Mouse (Mus musculus): ENCODE measurements around the gene Fancc. TPM values are rescaled to one million over a fixed set of nuclear protein-coding genes. Genes with fewer than 3 reads are reported as not detected.
A peak's percentile ranks its signal among the peaks of the same experiment; 100 is the strongest.

The Fancc gene
- polyA plus RNA-seq, 1 experiment from 2014 or later = 24.0 TPM

DNA sequence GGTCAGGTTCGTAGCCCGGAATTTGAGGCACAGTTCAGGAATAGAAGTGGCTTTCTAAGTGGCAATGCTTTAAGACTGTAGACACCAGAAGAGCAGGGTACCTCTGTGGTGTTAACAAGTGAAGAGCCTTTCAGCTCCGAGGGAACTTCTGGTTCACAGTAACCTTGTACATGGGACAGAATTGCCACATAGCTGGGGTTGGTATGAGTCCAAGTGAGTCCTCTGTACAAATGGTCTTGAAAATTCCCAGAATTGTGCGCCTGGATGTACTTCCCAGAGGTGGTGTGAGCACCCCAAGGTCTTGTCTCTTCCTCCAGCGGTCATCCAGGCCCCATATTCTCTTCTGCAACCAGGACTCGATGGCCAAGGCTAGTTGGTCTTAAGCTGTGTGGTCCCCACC is 206.1 kb downstream of the Fancc start:
- WGBS = 96% methylated on average over 6 of the region's 6 CpGs
- Histone ChIP-seq H3K9me3 (no peaks in the 10 kb centered on the region), H3K4me1 (peaks cover 39% of the 10 kb centered on the region), H3K36me3 (peaks cover 17% of the 10 kb centered on the region), H3K27me3 (replicated peaks) (no peaks in the 10 kb centered on the region), H3K9ac (no peak overlapping the region), H3K4me3 (no peak overlapping the region), H3K4me2 (replicated peaks) (no peak overlapping the region), H3K27ac (no peak overlapping the region)
- ATAC-seq (ENCODE audit: low FRiP score, low read depth) = no peak

GRCm38 (mm10) chr13:63290126-63290525 is 207.0 kb downstream of the Fancc start:
- H3K27ac ChIP-seq = no peak overlapping the region
- H3K4me3 ChIP-seq = no peak overlapping the region
- no peaks in the 10 kb centered on the region for H3K9me3 ChIP-seq
- ATAC-seq (ENCODE audit: low FRiP score, low read depth) = no peak
- H3K4me1 ChIP-seq = peaks cover 34% of the 10 kb centered on the region
- H3K27me3 ChIP-seq (replicated peaks) = no peaks in the 10 kb centered on the region
- H3K36me3 ChIP-seq = peaks cover 22% of the 10 kb centered on the region
- no peak overlapping the region for H3K4me2 ChIP-seq (replicated peaks)
- no peak overlapping the region for H3K9ac ChIP-seq
- 81% methylated on average over 4 of the region's 4 CpGs for WGBS

DNA sequence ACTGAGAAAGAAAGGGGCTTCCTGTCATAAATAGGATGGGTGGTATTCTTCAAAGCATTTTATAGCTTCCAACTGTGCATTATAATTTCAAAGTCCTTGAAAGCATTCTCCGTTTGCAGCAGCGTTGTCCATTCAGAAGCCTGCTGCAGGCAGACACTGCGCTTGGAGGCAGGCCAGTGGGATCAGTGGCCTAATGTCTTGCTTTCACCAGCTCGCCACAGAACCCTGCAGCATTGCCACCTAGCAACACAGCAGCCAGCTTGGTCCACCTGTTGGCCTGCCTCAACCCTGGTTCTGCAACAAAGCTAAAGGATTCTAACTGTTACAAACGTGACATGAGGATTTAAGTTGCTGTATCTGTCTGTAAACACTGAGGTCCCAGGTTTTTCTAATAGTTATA is 207.4 kb downstream of the Fancc start:
- Histone ChIP-seq H3K4me1 (peaks cover 29% of the 10 kb centered on the region), H3K9ac (no peak overlapping the region), H3K4me3 (no peak overlapping the region), H3K27ac (no peak overlapping the region), H3K27me3 (replicated peaks) (no peaks in the 10 kb centered on the region), H3K36me3 (peaks cover 24% of the 10 kb centered on the region), H3K4me2 (replicated peaks) (no peak overlapping the region), H3K9me3 (no peaks in the 10 kb centered on the region)
- 37% methylated on average over 5 of the region's 5 CpGs for WGBS
- ATAC-seq (ENCODE audit: low FRiP score, low read depth) = no peak

DNA sequence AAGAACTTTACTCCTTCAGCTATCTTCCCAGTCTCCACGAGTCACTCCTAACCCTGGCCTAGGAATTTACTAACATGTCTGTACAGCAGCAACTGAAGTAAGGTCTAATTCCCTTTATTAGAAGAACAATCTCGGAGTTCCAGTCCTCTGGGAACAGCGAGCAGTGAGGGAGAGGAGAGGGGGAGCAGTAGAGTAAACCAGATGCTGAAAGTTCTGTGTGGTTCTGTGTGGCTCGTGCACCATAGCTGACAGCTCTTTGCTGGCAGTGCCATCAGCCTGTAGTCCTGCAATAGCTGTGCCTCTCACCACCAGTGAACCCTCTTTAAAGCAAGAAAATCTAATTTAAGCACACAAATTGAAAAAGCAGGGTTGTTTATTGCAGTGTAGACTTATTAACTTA is 207.9 kb downstream of the Fancc start:
- 38% methylated on average over 4 of the region's 4 CpGs for WGBS
- H3K9ac ChIP-seq = no peak overlapping the region
- H3K27me3 ChIP-seq (replicated peaks) = no peaks in the 10 kb centered on the region
- ATAC-seq (ENCODE audit: low FRiP score, low read depth) = no peak
- H3K4me1 ChIP-seq = peaks cover 24% of the 10 kb centered on the region
- H3K9me3 ChIP-seq = no peaks in the 10 kb centered on the region
- H3K36me3 ChIP-seq = peaks cover 24% of the 10 kb centered on the region
- H3K27ac ChIP-seq = no peak overlapping the region
- H3K4me3 ChIP-seq = no peak overlapping the region
- H3K4me2 ChIP-seq (replicated peaks) = no peak overlapping the region

DNA sequence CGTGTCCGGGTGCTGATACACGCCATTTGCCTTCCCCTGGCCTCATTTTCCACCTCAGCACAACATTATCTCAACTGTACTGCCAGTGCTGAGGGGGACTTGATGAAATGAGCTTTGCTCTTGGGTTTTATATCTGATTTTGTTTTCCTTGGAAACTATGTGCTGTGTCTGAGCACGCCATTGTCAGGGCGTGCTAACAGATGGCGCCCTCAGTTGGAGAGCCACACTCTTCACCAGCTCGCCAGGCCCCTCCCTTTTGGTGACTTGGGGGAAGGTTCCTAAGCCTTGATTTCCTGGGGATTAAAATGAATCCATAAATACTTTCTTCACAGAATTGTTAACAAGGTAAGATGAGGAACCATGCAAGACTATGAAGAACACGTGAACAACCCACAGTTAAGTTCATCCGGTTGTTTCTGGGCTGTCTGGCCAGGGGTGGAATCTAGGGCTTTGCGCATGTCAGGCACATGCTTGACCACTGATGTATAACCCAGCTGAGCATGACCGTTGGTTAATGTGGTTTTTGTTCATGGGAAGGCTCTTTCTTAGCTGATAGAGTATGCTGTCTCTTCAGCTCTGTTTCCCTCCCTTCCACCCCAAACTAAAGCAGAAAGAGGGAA is 210.5 kb downstream of the Fancc start:
- Histone ChIP-seq H3K4me1 (peaks cover 14% of the 10 kb centered on the region; the same call in 1 of the 2 replicates), H3K36me3 (peaks cover 37% of the 10 kb centered on the region), H3K4me2 (replicated peaks) (no peak overlapping the region), H3K4me3 (no peak overlapping the region), H3K9me3 (no peaks in the 10 kb centered on the region), H3K27ac (no peak overlapping the region), H3K27me3 (replicated peaks) (no peaks in the 10 kb centered on the region; the same call in 1 of the 2 replicates), H3K9ac (no peak overlapping the region)
- ATAC-seq (ENCODE audit: low FRiP score, low read depth) = no peak
- 81% methylated on average over 11 of the region's 11 CpGs for WGBS

DNA sequence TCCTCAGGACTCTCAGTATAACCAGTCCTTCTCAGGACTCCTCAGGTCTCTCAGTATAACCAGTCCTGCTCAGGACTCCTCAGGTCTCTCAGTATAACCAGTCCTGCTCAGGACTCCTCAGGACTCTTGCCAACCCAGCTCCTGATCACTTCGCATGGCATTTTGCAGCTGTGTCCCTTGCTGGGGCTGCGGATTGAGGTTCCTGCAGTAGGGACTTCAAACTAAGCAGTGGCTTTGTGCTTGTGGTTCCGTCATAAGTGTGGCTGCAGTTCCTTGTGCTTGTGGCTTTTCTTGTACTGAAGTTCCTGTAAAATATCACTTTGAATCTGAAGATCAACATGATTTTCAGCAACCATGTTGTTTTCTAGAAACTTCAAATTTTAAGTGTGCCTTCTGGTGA is 212.3 kb downstream of the Fancc start:
- Histone ChIP-seq H3K27ac (no peak overlapping the region), H3K36me3 (peaks cover 37% of the 10 kb centered on the region), H3K4me1 (peaks cover 29% of the 10 kb centered on the region), H3K9me3 (no peaks in the 10 kb centered on the region), H3K4me2 (replicated peaks) (no peak overlapping the region), H3K4me3 (no peak overlapping the region), H3K27me3 (replicated peaks) (no peaks in the 10 kb centered on the region; the same call in 1 of the 2 replicates), H3K9ac (no peak overlapping the region)
- WGBS = 97% methylated on average over 3 of the region's 3 CpGs
- ATAC-seq (ENCODE audit: low FRiP score, low read depth) = no peak

- peaks cover 30% of the 10 kb centered on the region for H3K4me1 ChIP-seq
- H3K4me2 ChIP-seq (replicated peaks) = no peak overlapping the region
- H3K27me3 ChIP-seq (replicated peaks) = no peaks in the 10 kb centered on the region; the same call in 1 of the 2 replicates
- peaks cover 30% of the 10 kb centered on the region for H3K36me3 ChIP-seq
- no peak overlapping the region for H3K9ac ChIP-seq
- ATAC-seq (ENCODE audit: low FRiP score, low read depth) = no peak
- H3K27ac ChIP-seq = no peak overlapping the region
- H3K4me3 ChIP-seq = no peak overlapping the region
- no peaks in the 10 kb centered on the region for H3K9me3 ChIP-seq
These were observed 213.8 kb downstream of the Fancc start for GRCm38 (mm10) chr13:63283236-63283635.

DNA sequence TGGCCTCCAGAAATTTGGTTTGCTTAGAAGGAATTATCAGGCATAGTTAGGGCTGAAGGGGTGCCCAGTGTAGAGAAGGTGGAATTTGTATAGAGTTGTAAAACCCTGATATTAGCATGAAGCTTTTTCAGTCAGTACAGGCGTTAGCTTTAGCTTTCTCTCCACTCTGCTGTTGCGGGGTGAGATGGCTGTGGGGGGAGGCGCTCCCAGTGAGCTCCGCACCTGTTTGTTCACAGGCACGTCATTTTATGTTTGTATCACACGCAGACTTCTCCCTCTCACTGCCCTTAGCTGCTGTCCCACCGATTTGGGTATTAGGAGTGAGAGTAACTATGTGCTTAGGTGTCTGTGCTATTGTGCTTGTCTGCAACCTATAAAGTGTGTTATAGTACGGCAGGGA is 215.9 kb downstream of the Fancc start:
- no peak overlapping the region for H3K4me2 ChIP-seq (replicated peaks)
- H3K4me3 ChIP-seq = no peak overlapping the region
- peaks cover 35% of the 10 kb centered on the region for H3K4me1 ChIP-seq
- no peak overlapping the region for H3K9ac ChIP-seq
- ATAC-seq (ENCODE audit: low FRiP score, low read depth) = no peak
- no peak overlapping the region for H3K27ac ChIP-seq
- WGBS = 75% methylated on average over 8 of the region's 8 CpGs
- no peaks in the 10 kb centered on the region; the same call in 1 of the 2 replicates for H3K27me3 ChIP-seq (replicated peaks)
- H3K9me3 ChIP-seq = no peaks in the 10 kb centered on the region
- H3K36me3 ChIP-seq = peaks cover 21% of the 10 kb centered on the region

- H3K9ac ChIP-seq = no peak overlapping the region
- H3K27ac ChIP-seq = no peak overlapping the region
- H3K4me3 ChIP-seq = no peak overlapping the region
- H3K36me3 ChIP-seq = peaks cover 17% of the 10 kb centered on the region
- no peaks in the 10 kb centered on the region; the same call in 1 of the 2 replicates for H3K27me3 ChIP-seq (replicated peaks)
- WGBS = 36% methylated on average over 3 of the region's 3 CpGs
- peak overlapping the region; percentile 35 for H3K4me2 ChIP-seq (replicated peaks)
- H3K9me3 ChIP-seq = no peaks in the 10 kb centered on the region
- no peak for ATAC-seq (ENCODE audit: low FRiP score, low read depth)
- H3K4me1 ChIP-seq = peaks cover 35% of the 10 kb centered on the region
These were observed 216.7 kb downstream of the Fancc start for GRCm38 (mm10) chr13:63280344-63280743.

GRCm38 (mm10) chr13:63279807-63280206 is 217.3 kb downstream of the Fancc start:
- H3K9me3 ChIP-seq = no peaks in the 10 kb centered on the region
- ATAC-seq (ENCODE audit: low FRiP score, low read depth) = peak; percentile 23; the same call in 1 of the 2 replicates
- peaks cover 13% of the 10 kb centered on the region for H3K36me3 ChIP-seq
- H3K27me3 ChIP-seq (replicated peaks) = no peaks in the 10 kb centered on the region; the same call in 1 of the 2 replicates
- H3K9ac ChIP-seq = no peak overlapping the region
- no peak overlapping the region for H3K4me3 ChIP-seq
- peaks cover 38% of the 10 kb centered on the region for H3K4me1 ChIP-seq
- peak overlapping the region; percentile 50 for H3K4me2 ChIP-seq (replicated peaks)
- WGBS = 30% methylated on average over 8 of the region's 8 CpGs
- no peak overlapping the region for H3K27ac ChIP-seq

GRCm38 (mm10) chr13:63278796-63279475 is 218.1 kb downstream of the Fancc start:
- Histone ChIP-seq H3K4me1 (peaks cover 39% of the 10 kb centered on the region), H3K27me3 (replicated peaks) (no peaks in the 10 kb centered on the region; the same call in 1 of the 2 replicates), H3K9me3 (no peaks in the 10 kb centered on the region), H3K9ac (peak overlapping the region; percentile 40; the same call in 1 of the 2 replicates), H3K27ac (0 out of 2 replicates have a peak overlapping the region, but pooled peaks have one; percentile 32), H3K4me2 (replicated peaks) (peak overlapping the region; percentile 50), H3K36me3 (peaks cover 12% of the 10 kb centered on the region), H3K4me3 (peak overlapping the region; percentile 0; the same call in 1 of the 2 replicates)
- peak; percentile 77 for ATAC-seq (ENCODE audit: low FRiP score, low read depth)
- 3% methylated on average over 10 of the region's 10 CpGs for WGBS

- Histone ChIP-seq H3K4me2 (replicated peaks) (peak overlapping the region; percentile 50), H3K27me3 (replicated peaks) (no peaks in the 10 kb centered on the region; the same call in 1 of the 2 replicates), H3K27ac (no peak overlapping the region), H3K36me3 (peaks cover 4% of the 10 kb centered on the region), H3K4me3 (no peak overlapping the region), H3K9ac (0 out of 2 replicates have a peak overlapping the region, but pooled peaks have one; percentile 6), H3K9me3 (no peaks in the 10 kb centered on the region), H3K4me1 (peaks cover 40% of the 10 kb centered on the region)
- ATAC-seq (ENCODE audit: low FRiP score, low read depth) = no peak
- 39% methylated on average over 5 of the region's 5 CpGs for WGBS
These were observed 218.9 kb downstream of the Fancc start for GRCm38 (mm10) chr13:63278141-63278631.

All from neural tube, embryonic 12.5 days (tissue).